Mouse (Mus musculus) testis, adult 2 months (tissue): ENCODE results near the gene Rptor. TPM values are rescaled to one million over a fixed set of nuclear protein-coding genes. Genes with fewer than 3 reads are reported as not detected.
A peak's percentile ranks its signal among the peaks of the same experiment; 100 is the strongest.

ENCODE experiments used
- H3K27ac ChIP-seq: fragments of 200-500 bp; 2 replicates; pipeline ENCODE4 v1.5.1; 2012; ENCODE audit warnings: low read depth, low read length; ENCODE audit not compliant: control insufficient read depth, insufficient read depth
- H3K27me3 ChIP-seq: fragments of 200-500 bp; 2 replicates; pipeline ENCODE4 v1.6.1; 2012; ENCODE audit warnings: mild to moderate bottlenecking, low read length, moderate library complexity; ENCODE audit not compliant: control insufficient read depth, insufficient read depth
- H3K36me3 ChIP-seq: fragments of 200-500 bp; 2 replicates; pipeline ENCODE4 v1.6.1; 2012; ENCODE audit warnings: mild to moderate bottlenecking, low read length; ENCODE audit not compliant: control insufficient read depth, insufficient read depth
- H3K4me1 ChIP-seq: fragments of 200-500 bp; 2 replicates; pipeline ENCODE4 v1.6.1; 2012; ENCODE audit warnings: low read length; ENCODE audit not compliant: control insufficient read depth, insufficient read depth
- H3K4me3 ChIP-seq: fragments of 200-500 bp; 2 replicates; pipeline ENCODE4 v1.5.1; 2012; ENCODE audit warnings: low read depth, mild to moderate bottlenecking, low read length, moderate library complexity, mixed read lengths; ENCODE audit not compliant: control insufficient read depth
- CTCF ChIP-seq: fragments of 200-500 bp; IDR thresholded peaks from 2 replicates; pipeline ENCODE4 v1.5.1; 2012; ENCODE audit warnings: low read depth, mild to moderate bottlenecking, inconsistent platforms, low read length, moderate library complexity; ENCODE audit not compliant: control insufficient read depth, insufficient read depth, insufficient replicate concordance
- POLR2A ChIP-seq: fragments of 200-500 bp; IDR thresholded peaks from 2 replicates; pipeline ENCODE4 v1.6.1; 2012; ENCODE audit warnings: low read depth, mild to moderate bottlenecking, inconsistent platforms, low read length, moderate library complexity; ENCODE audit not compliant: control insufficient read depth
- polyA plus RNA-seq: library from polyadenylated mRNA; depleted of rRNA; stranded (reverse); fragments of >200 nt; gene quantifications from 2 replicates; pipeline ENCODE4 v1.2.3, GENCODE M21; 2012

Gene Rptor
- polyA plus RNA-seq, 1 experiment, result 25.4 TPM

- Histone ChIP-seq H3K4me3 (no peak overlapping the region), H3K36me3 (no peaks in the 10 kb centered on the region), H3K27ac (no peak overlapping the region), H3K27me3 (no peaks in the 10 kb centered on the region), H3K4me1 (no peaks in the 10 kb centered on the region; the same call in 1 of the 2 replicates)
- peak; percentile 55; the same call in 1 of the 2 replicates for TF ChIP-seq CTCF
- TF ChIP-seq POLR2A, result no peak
Measured at GRCm38 (mm10) chr11:119637519-119637918, 34.8 kb downstream of the Rptor start.

GRCm38 (mm10) chr11:119640491-119640890, 37.8 kb downstream of the Rptor start:
- no peaks in the 10 kb centered on the region for H3K36me3 ChIP-seq
- H3K4me3 ChIP-seq, result no peak overlapping the region
- TF ChIP-seq POLR2A (no peak), CTCF (no peak)
- H3K4me1 ChIP-seq, result no peaks in the 10 kb centered on the region; the same call in 1 of the 2 replicates
- H3K27ac ChIP-seq, result no peak overlapping the region
- no peaks in the 10 kb centered on the region for H3K27me3 ChIP-seq

- Histone ChIP-seq H3K4me3 (no peak overlapping the region), H3K27me3 (no peaks in the 10 kb centered on the region), H3K36me3 (no peaks in the 10 kb centered on the region), H3K4me1 (no peaks in the 10 kb centered on the region; the same call in 1 of the 2 replicates), H3K27ac (no peak overlapping the region)
- no peak for TF ChIP-seq CTCF
- no peak for TF ChIP-seq POLR2A
Measured at GRCm38 (mm10) chr11:119641831-119642381, 39.2 kb downstream of the Rptor start.

- Histone ChIP-seq H3K36me3 (no peaks in the 10 kb centered on the region), H3K27ac (no peak overlapping the region), H3K27me3 (no peaks in the 10 kb centered on the region), H3K4me3 (no peak overlapping the region), H3K4me1 (no peaks in the 10 kb centered on the region; the same call in 1 of the 2 replicates)
- TF ChIP-seq CTCF (no peak), POLR2A (no peak)
Measured at GRCm38 (mm10) chr11:119643347-119643746, 40.6 kb downstream of the Rptor start.

GRCm38 (mm10) chr11:119644140-119644539, 41.4 kb downstream of the Rptor start:
- H3K27ac ChIP-seq, result no peak overlapping the region
- TF ChIP-seq POLR2A, result no peak
- TF ChIP-seq CTCF, result no peak
- H3K4me3 ChIP-seq, result no peak overlapping the region
- H3K27me3 ChIP-seq, result no peaks in the 10 kb centered on the region
- H3K4me1 ChIP-seq, result no peaks in the 10 kb centered on the region
- no peaks in the 10 kb centered on the region for H3K36me3 ChIP-seq

GRCm38 (mm10) chr11:119644612-119645379, 42.1 kb downstream of the Rptor start:
- TF ChIP-seq CTCF (no peak), POLR2A (no peak)
- H3K4me3 ChIP-seq, result no peak overlapping the region
- no peaks in the 10 kb centered on the region for H3K27me3 ChIP-seq
- H3K27ac ChIP-seq, result no peak overlapping the region
- H3K36me3 ChIP-seq, result no peaks in the 10 kb centered on the region
- H3K4me1 ChIP-seq, result no peaks in the 10 kb centered on the region

- TF ChIP-seq CTCF (no peak), POLR2A (no peak)
- no peak overlapping the region for H3K4me3 ChIP-seq
- no peaks in the 10 kb centered on the region for H3K36me3 ChIP-seq
- H3K4me1 ChIP-seq, result no peaks in the 10 kb centered on the region
- H3K27ac ChIP-seq, result no peak overlapping the region
- no peaks in the 10 kb centered on the region for H3K27me3 ChIP-seq
Measured at GRCm38 (mm10) chr11:119650456-119650855, 47.8 kb downstream of the Rptor start.

- no peaks in the 10 kb centered on the region for H3K4me1 ChIP-seq
- TF ChIP-seq CTCF, result no peak
- TF ChIP-seq POLR2A, result no peak
- H3K27me3 ChIP-seq, result no peaks in the 10 kb centered on the region
- no peaks in the 10 kb centered on the region for H3K36me3 ChIP-seq
- H3K27ac ChIP-seq, result no peak overlapping the region
- no peak overlapping the region for H3K4me3 ChIP-seq
Measured at GRCm38 (mm10) chr11:119653336-119653735, 50.6 kb downstream of the Rptor start.
